Mouse (Mus musculus) layer of hippocampus, postnatal 10 days (tissue): ENCODE measurements around the gene Tns4. TPM values are rescaled to one million over a fixed set of nuclear protein-coding genes. Genes with fewer than 3 reads are reported as not detected.

Source experiments
- DNase-seq, 2 experiments: peaks; one replicate each; pipeline ENCODE4 v3.0.0; 2021; ENCODE audit warnings: low spot score in 2 of 2
- total RNA-seq, 2 experiments: library from RNA; stranded (reverse); gene quantifications; 2 replicates each; pipeline ENCODE4 v1.2.3; 2021

The Tns4 gene
- total RNA-seq, 2 experiments from 2014 or later = 0.09 to 0.11 TPM

DNA sequence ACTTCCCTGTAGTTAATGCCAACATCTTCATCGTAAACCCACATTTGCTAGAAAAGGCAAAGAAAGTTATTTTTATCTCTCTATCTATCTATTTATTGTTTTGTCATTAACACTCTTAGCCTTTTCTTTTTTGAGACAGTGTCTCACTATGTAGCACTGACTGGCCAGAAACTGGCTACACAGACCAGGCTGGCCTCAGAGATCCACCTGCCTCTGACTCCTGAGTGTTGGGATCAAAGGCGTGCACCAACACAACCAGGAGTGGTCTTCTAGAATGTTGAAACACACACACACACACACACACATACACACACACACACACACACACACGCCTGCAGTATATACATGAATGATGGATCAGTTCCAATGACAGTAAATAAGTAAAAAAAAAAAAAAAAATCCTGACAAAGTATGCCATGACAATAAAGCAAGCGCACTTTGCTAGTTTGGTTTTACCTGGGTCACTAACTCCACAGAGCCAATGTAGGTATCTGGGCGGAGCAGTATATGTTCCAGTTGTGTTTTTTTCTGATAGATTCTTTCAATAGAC lies 66.6 kb downstream of the Tns4 start:
- no peak for DNase-seq

DNA sequence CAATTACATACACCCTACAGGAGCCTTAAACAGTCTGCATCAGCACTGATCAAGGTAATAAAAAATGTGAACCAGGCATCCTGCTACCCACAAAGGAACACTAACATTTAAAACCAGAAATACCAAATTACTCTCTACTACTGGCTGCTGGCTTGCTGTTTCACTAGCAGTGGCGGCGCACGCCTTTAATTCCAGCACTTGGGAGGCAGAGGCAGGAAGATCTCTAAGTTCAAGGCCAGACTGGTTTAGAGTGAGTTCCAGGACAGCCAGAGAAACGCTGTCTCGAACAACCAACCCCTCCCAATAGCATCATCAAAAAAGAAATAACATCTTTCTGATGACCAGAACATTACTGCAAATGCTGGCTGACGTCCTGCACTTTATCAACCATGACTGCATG lies 69.3 kb downstream of the Tns4 start:
- DNase-seq = no peak

Other genes starting within 250 kb of the Tns4 start
- gene Wipf2, start 225.7 kb downstream of the Tns4 start, total RNA-seq = 10 to 100 TPM; 29.7 to 30.9 TPM
- gene Cdc6, start 181.5 kb downstream of the Tns4 start, total RNA-seq = 1 to 10 TPM; 1.1 to 2.2 TPM
- 10 to 100 TPM; 21.7 to 24.0 TPM for gene Rara, start 161.5 kb downstream of the Tns4 start, total RNA-seq
- gene Gjd3, start 106.3 kb downstream of the Tns4 start, total RNA-seq = 1 to 10 TPM; 2.4 to 3.6 TPM
- 10 to 100 TPM; 16.6 to 19.1 TPM for gene Top2a, start 65.1 kb downstream of the Tns4 start, total RNA-seq
- 10 to 100 TPM; 95.0 to 96.7 TPM for gene Igfbp4, start 48.1 kb downstream of the Tns4 start, total RNA-seq
- gene Ccr7, start 65.8 kb upstream of the Tns4 start, total RNA-seq = not detected
- 10 to 100 TPM; 90.7 to 93.3 TPM for gene Smarce1, start 141.7 kb upstream of the Tns4 start, total RNA-seq
- 10 to 100 TPM; 24.0 to 25.7 TPM for gene Krt222, start 154.8 kb upstream of the Tns4 start, total RNA-seq
- gene Krt24, start 196.0 kb upstream of the Tns4 start, total RNA-seq = not detected
- not detected for gene Krt25, start 233.6 kb upstream of the Tns4 start, total RNA-seq
- gene Krt26, start 248.7 kb upstream of the Tns4 start, total RNA-seq = under 1 TPM; 0.13 to 0.23 TPM